Mouse (Mus musculus) testis, adult 2 months (tissue): ENCODE measurements around the gene Il25. TPM values are rescaled to one million over a fixed set of nuclear protein-coding genes. Genes with fewer than 3 reads are reported as not detected.

Source experiments
- H3K27ac ChIP-seq: fragments of 200-500 bp; 2 replicates; pipeline ENCODE4 v1.5.1; 2012; ENCODE audit warnings: low read depth, low read length; ENCODE audit not compliant: control insufficient read depth, insufficient read depth
- H3K27me3 ChIP-seq: fragments of 200-500 bp; 2 replicates; pipeline ENCODE4 v1.6.1; 2012; ENCODE audit warnings: mild to moderate bottlenecking, low read length, moderate library complexity; ENCODE audit not compliant: control insufficient read depth, insufficient read depth
- H3K36me3 ChIP-seq: fragments of 200-500 bp; 2 replicates; pipeline ENCODE4 v1.6.1; 2012; ENCODE audit warnings: mild to moderate bottlenecking, low read length; ENCODE audit not compliant: control insufficient read depth, insufficient read depth
- H3K4me1 ChIP-seq: fragments of 200-500 bp; 2 replicates; pipeline ENCODE4 v1.6.1; 2012; ENCODE audit warnings: low read length; ENCODE audit not compliant: control insufficient read depth, insufficient read depth
- H3K4me3 ChIP-seq: fragments of 200-500 bp; 2 replicates; pipeline ENCODE4 v1.5.1; 2012; ENCODE audit warnings: low read depth, mild to moderate bottlenecking, low read length, moderate library complexity, mixed read lengths; ENCODE audit not compliant: control insufficient read depth
- CTCF ChIP-seq: fragments of 200-500 bp; IDR thresholded peaks from 2 replicates; pipeline ENCODE4 v1.5.1; 2012; ENCODE audit warnings: low read depth, mild to moderate bottlenecking, inconsistent platforms, low read length, moderate library complexity; ENCODE audit not compliant: control insufficient read depth, insufficient read depth, insufficient replicate concordance
- POLR2A ChIP-seq: fragments of 200-500 bp; IDR thresholded peaks from 2 replicates; pipeline ENCODE4 v1.6.1; 2012; ENCODE audit warnings: low read depth, mild to moderate bottlenecking, inconsistent platforms, low read length, moderate library complexity; ENCODE audit not compliant: control insufficient read depth
- polyA plus RNA-seq: library from polyadenylated mRNA; depleted of rRNA; stranded (reverse); fragments of >200 nt; gene quantifications from 2 replicates; pipeline ENCODE4 v1.2.3, GENCODE M21; 2012

The Il25 gene
- polyA plus RNA-seq, 1 experiment = not detected

DNA sequence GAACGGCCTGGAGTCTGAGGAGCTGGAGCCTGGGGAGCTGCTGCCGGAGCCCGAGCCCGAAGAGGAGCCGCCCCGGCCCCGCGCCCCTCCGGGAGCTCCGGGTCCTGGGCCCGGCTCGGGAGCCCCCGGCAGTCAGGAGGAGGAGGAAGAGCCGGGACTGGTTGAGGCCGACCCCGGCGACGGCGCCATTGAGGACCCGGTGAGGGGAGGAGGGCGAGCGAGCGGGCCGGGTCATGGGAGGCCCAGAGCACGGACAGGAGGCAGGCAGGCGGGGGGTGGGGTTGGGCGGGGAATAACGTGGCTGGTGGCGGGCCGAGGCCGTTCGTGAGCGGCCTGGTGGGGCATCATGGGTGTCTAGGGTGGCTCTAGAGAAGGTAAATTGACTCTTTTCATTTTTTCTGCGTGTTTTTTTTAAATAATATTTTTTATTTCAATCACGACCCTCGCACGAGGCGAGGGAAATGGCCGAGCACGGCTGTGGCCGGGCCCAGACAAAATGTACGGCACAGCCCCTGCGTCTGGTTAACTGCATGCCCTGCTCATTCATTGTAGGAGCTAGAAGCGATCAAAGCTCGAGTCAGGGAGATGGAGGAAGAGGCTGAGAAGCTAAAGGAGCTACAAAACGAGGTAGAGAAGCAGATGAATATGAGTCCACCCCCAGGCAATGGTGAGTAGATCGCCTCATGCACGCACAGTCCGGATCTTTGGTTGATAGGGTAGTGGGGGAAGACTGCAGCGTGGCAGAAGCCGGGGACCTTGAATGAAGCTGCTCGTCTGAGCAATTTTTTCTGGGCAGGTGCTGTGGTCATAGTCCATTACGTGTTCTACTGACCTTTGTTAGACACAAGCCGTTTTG lies 38.0 kb upstream of the Il25 start:
- H3K4me1 ChIP-seq = peaks cover 6% of the 10 kb centered on the region

GRCm38 (mm10) chr14:54897445-54897844 lies 35.0 kb upstream of the Il25 start:
- H3K36me3 ChIP-seq = peaks cover 5% of the 10 kb centered on the region
- TF ChIP-seq POLR2A (no peak), CTCF (no peak)
- H3K4me3 ChIP-seq = peak overlapping the region; percentile 50
- H3K27me3 ChIP-seq = no peaks in the 10 kb centered on the region
- peak overlapping the region; percentile 85 for H3K27ac ChIP-seq
- peaks cover 6% of the 10 kb centered on the region for H3K4me1 ChIP-seq

More for the DNA sequence above, 38.0 kb upstream of the Il25 start:
- Histone ChIP-seq H3K27me3 (no peaks in the 10 kb centered on the region), H3K4me3 (peak overlapping the region; percentile 99), H3K36me3 (peaks cover 5% of the 10 kb centered on the region), H3K27ac (peak overlapping the region; percentile 95)
- TF ChIP-seq CTCF = no peak
- TF ChIP-seq POLR2A = peak; percentile 60; the same call in 1 of the 2 replicates

- no peak for TF ChIP-seq POLR2A
- no peak for TF ChIP-seq CTCF
- Histone ChIP-seq H3K4me3 (no peak overlapping the region), H3K4me1 (peaks cover 6% of the 10 kb centered on the region), H3K27ac (no peak overlapping the region), H3K27me3 (no peaks in the 10 kb centered on the region), H3K36me3 (peaks cover 5% of the 10 kb centered on the region)
These were observed 32.1 kb upstream of the Il25 start for GRCm38 (mm10) chr14:54900383-54900782.

DNA sequence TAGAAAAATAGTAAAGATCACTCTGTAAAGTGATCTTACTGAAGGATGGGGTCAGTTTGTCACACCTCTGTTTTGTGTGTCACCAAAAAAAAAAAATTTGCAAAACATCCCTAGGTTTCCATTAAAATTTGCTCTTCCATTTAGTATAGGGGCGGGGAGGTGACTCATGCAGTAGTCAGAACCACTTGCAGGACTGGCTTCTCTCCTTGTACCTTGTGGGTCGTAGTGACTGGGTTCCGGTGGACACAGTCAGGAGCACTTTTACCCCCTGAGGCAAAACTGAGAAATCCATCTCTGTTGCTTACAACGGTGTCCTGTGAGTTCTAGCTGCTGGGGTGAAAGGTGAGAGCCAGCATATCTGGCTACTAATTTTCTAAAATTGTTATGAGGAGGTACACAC lies 28.9 kb upstream of the Il25 start:
- Histone ChIP-seq H3K36me3 (no peaks in the 10 kb centered on the region), H3K27me3 (no peaks in the 10 kb centered on the region), H3K27ac (no peak overlapping the region), H3K4me1 (no peaks in the 10 kb centered on the region), H3K4me3 (no peak overlapping the region)
- TF ChIP-seq POLR2A = no peak
- TF ChIP-seq CTCF = no peak

GRCm38 (mm10) chr14:54908682-54909081 lies 23.8 kb upstream of the Il25 start:
- no peaks in the 10 kb centered on the region for H3K36me3 ChIP-seq
- H3K4me1 ChIP-seq = peaks cover 3% of the 10 kb centered on the region
- no peaks in the 10 kb centered on the region for H3K27me3 ChIP-seq
- TF ChIP-seq POLR2A (no peak), CTCF (no peak)
- H3K27ac ChIP-seq = no peak overlapping the region
- H3K4me3 ChIP-seq = no peak overlapping the region

DNA sequence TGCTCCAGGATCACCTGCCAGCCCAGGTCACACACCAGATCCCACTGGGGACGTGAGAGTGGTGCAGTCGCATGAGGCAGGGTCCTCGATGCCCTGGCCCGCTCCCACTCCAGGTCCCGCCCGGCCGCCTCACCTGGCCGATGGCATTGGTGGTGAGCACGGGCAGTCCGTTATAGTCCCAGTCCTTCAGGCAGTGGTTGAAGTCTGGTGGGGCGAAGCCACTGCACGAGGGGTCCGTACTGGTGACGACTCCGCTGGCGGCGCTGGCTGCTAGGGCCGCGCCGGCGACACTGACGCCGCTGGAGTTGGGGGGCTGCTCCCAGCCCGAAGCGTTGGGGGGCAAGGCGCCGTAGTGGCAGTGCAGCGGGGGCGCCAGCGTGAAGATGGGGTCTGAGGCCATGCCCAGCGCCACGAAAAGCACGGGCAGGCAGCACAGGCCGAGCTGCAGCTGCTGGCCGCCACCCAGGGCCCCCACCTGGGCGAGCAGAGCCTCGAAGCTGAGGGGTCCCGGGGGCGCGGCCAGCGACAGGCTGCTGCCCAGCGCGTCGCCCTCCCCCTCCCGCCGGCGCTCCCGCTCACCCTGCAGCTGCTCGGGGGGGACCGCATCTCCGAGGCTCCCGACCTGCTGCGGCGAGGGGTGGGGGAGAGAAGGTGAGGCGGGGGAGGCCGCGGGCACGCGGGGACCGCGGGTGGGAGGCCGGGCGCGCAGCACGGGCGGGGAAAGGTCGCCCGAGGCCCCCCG lies 20.2 kb upstream of the Il25 start:
- TF ChIP-seq POLR2A = no peak
- no peak for TF ChIP-seq CTCF
- no peak overlapping the region for H3K27ac ChIP-seq
- no peaks in the 10 kb centered on the region for H3K36me3 ChIP-seq
- peaks cover 3% of the 10 kb centered on the region for H3K4me1 ChIP-seq
- H3K4me3 ChIP-seq = peak overlapping the region; percentile 64
- no peaks in the 10 kb centered on the region for H3K27me3 ChIP-seq

DNA sequence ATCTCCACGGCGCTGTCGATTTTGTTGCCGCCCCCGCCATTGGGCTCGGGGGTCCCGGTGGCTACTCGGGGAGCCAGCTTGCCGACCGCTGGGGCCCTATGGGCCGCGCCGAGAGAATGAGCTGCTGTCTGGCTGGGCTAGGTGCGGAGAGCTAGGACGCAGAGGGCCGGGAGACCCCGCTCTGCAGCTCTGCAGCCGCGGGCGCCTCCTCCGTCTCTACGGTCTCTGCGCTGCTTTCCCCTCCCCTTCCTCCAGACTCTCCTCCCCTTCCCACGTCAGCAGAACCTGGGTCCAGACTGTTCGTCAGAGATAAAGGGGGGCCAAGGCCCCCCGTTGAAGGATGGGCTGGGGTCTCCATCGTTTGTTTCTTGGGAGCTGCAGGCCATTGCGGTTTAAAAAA lies 19.6 kb upstream of the Il25 start, which contains the start of gene Slc22a17:
Slc22a17 (minus strand) TSS at position 247 of the 400 bp plus-strand sequence.
- H3K4me3 ChIP-seq = peak within 1 kb of the TSS; percentile 64

More for the DNA sequence above, 19.6 kb upstream of the Il25 start, which contains the start of gene Slc22a17:
- Histone ChIP-seq H3K4me1 (peaks cover 3% of the 10 kb centered on the region), H3K27ac (no peak within 1 kb of the TSS), H3K36me3 (no peaks in the 10 kb centered on the region), H3K27me3 (no peaks in the 10 kb centered on the region)
- no peak for TF ChIP-seq CTCF
- peak; percentile 54; the same call in 1 of the 2 replicates for TF ChIP-seq POLR2A
